Mouse (Mus musculus): ENCODE data around the gene Olfr51.

GRCm38 (mm10) chr11:51013936-51014335 is 10.5 kb downstream of the Olfr51 start, which contains the start of gene Olfr54:
- no peak for TF ChIP-seq POLR2A (IDR thresholded peaks at IDR 0.05; ENCODE audit: insufficient read depth, low read length)
- no peak for TF ChIP-seq CTCF (IDR thresholded peaks at IDR 0.05; ENCODE audit: low read depth, low read length)

Data from ES-Bruce4 (cell line).